Mouse (Mus musculus): ENCODE results near the gene Plpp4. TPM values are rescaled to one million over a fixed set of nuclear protein-coding genes. Genes with fewer than 3 reads are reported as not detected.

The Plpp4 gene
- not detected for polyA plus RNA-seq (2017; shearing (Covaris generic))

DNA sequence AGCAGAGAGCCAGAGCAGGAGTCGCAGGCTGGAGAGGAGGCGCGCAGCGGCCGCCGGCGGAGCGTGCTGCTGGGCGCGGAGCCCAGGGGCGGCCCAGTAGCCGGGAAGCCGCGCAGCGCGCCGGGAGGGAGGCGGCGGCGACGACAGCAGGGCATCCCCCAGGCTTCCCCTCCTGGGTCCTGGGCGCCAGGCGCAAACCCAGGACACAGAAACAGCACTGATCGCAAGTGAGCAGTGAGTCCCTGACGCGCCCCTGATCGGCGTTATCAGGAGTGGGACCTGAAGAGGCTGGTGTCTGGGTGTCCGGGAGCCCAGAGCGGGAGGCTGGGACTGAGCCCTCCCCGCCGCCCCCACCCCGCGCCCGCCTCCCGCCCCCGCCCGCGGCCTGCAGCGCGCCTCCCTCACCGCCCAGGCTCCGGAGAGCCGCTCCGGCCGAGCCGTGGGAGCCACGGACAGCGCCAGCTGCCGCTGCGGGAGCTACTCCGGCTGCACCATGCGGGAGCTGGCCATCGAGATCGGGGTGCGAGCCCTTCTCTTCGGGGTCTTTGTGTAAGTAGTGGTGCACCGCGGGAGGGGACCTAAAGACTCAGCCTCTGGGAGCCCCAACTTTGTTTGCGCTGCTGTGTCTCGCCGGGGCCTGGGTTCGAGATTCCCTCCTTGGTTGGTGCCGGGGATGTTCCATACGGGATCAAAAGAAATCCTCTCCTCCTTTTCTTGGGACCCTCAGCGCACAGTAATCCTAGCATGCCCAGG is at the start of gene Plpp4:
Plpp4 (plus strand) TSS at position 411 of the 753 bp plus-strand sequence.

